Mouse (Mus musculus): ENCODE results near the gene Dlg1. TPM values are rescaled to one million over a fixed set of nuclear protein-coding genes. Genes with fewer than 3 reads are reported as not detected.

Gene Dlg1
- polyA plus RNA-seq, 1 experiment from 2014 or later: 27.5 TPM

DNA sequence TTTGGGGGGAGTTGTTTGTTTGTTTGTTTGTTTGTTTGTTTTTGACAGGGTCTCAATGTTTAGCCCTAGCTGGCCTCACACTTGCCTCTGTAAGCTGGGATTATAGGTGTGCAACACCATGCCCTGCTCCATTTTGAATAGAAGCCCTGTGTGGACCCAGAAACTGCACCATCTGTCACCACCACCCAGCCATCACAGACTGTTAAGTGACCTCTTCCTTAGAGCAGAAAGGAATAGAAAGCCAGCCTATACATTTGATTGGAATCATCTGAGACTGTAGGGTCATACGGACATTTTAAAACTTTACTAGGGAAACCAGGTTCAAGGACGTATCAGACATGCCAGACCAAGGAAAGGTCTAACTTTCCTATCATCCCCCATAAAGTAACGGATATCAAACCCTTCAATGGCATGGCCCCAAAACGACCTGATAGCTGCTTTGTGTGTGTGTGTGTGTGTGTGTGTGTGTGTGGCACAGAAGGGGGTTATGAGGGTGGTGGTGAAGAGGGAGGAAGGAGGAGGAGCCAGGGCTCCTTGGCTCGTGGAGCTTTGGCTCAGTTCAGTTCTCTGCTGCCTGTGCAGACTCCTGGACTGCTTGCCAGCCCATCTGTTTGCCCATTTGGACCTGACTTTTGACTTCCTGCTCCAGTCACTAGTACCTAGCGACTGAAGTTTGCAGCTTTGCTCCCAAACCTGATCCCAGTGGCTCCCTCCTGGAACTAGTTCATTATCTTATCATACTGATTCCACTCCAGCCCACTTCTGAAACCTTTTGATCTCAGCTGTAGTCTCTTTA, 4.5 kb upstream of the Dlg1 start:
- WGBS: 64% methylated on average over 6 of the region's 6 CpGs
- Histone ChIP-seq H3K4me1 (peaks cover 17% of the 10 kb centered on the region), H3K27me3 (replicated peaks; ENCODE audit: low read depth, poor library complexity, severe bottlenecking) (0 out of 2 replicates have a peak, but pooled peaks cover 19% of the 10 kb centered on the region), H3K36me3 (replicated peaks) (no peaks in the 10 kb centered on the region), H3K4me3 (no peak overlapping the region), H3K27ac (replicated peaks) (no peak overlapping the region), H3K9me3 (no peaks in the 10 kb centered on the region)
- no peak for DNase-seq (ENCODE audit: low spot score)

DNA sequence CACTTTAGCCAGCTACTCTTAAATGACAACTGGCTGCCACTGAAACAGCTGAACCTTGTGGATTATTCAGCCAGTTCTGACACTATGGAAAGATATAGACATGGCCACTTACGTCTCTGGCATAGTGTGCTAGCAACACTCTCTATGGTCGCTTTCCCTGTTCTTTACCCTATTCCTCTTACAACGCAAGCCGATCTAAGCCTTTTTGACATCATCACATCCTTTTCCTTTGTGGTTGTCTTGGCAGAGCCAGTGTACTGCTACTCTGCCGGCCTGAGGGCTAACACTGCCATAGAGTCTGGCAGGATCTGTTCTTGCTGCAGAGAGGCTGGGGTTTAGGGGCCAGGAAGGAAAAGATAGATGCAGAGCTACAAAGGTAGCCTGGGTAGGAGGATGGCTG, 3.8 kb upstream of the Dlg1 start:
- no peak overlapping the region for H3K27ac ChIP-seq (replicated peaks)
- H3K4me1 ChIP-seq: peaks cover 14% of the 10 kb centered on the region
- H3K36me3 ChIP-seq (replicated peaks): no peaks in the 10 kb centered on the region
- H3K27me3 ChIP-seq (replicated peaks; ENCODE audit: low read depth, poor library complexity, severe bottlenecking): 0 out of 2 replicates have a peak, but pooled peaks cover 19% of the 10 kb centered on the region
- H3K9me3 ChIP-seq: no peaks in the 10 kb centered on the region
- WGBS: 68% methylated on average over 5 of the region's 5 CpGs
- DNase-seq (ENCODE audit: low spot score): no peak
- H3K4me3 ChIP-seq: no peak overlapping the region

GRCm38 (mm10) chr16:31662556-31663378, 476 bp upstream of the Dlg1 start:
- Histone ChIP-seq H3K27me3 (replicated peaks; ENCODE audit: low read depth, poor library complexity, severe bottlenecking) (0 out of 2 replicates have a peak, but pooled peaks cover 19% of the 10 kb centered on the region), H3K9me3 (no peaks in the 10 kb centered on the region), H3K4me1 (peaks cover 36% of the 10 kb centered on the region), H3K27ac (replicated peaks) (peak overlapping the region; percentile 99), H3K4me3 (peak overlapping the region; percentile 96), H3K36me3 (replicated peaks) (peaks cover 26% of the 10 kb centered on the region)
- peak; percentile 25 for DNase-seq (ENCODE audit: low spot score)
- 14% methylated on average over 22 of the region's 22 CpGs for WGBS

DNA sequence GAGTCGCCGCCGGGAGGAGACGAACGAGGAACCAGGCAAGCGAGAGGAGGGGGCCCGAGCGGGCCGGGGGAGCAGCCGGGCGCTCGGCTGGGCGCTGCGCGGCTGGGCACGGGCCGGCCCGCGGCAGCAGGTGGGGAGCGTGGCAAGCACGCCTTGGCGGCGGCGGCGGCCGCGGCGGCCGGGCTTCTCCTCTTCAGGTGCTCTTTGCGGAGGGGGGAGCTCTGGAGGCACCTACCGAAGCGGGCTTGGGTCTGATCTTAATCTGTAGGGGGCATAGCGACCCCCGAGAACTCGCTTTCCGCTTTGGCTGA, 999 bp downstream of the Dlg1 start:
- Histone ChIP-seq H3K27me3 (replicated peaks; ENCODE audit: low read depth, poor library complexity, severe bottlenecking) (0 out of 2 replicates have a peak, but pooled peaks cover 17% of the 10 kb centered on the region), H3K4me1 (peaks cover 32% of the 10 kb centered on the region), H3K9me3 (no peaks in the 10 kb centered on the region), H3K27ac (replicated peaks) (peak overlapping the region; percentile 99), H3K4me3 (peak overlapping the region; percentile 96), H3K36me3 (replicated peaks) (peaks cover 39% of the 10 kb centered on the region)
- DNase-seq (ENCODE audit: low spot score): no peak
- under 1% methylated on average over 36 of the region's 36 CpGs for WGBS

- DNase-seq (ENCODE audit: low spot score): no peak
- 0 out of 2 replicates have a peak, but pooled peaks cover 3% of the 10 kb centered on the region for H3K4me1 ChIP-seq
- H3K36me3 ChIP-seq (replicated peaks): peaks cover 66% of the 10 kb centered on the region
- no peaks in the 10 kb centered on the region for H3K27me3 ChIP-seq (replicated peaks; ENCODE audit: low read depth, poor library complexity, severe bottlenecking)
- no peak overlapping the region for H3K27ac ChIP-seq (replicated peaks)
- H3K9me3 ChIP-seq: no peaks in the 10 kb centered on the region
- 89% methylated on average over 1 of the region's 1 CpGs for WGBS
- H3K4me3 ChIP-seq: no peak overlapping the region
Observed at GRCm38 (mm10) chr16:31672202-31672601, 9.0 kb downstream of the Dlg1 start.

GRCm38 (mm10) chr16:31677463-31677862, 14.2 kb downstream of the Dlg1 start:
- H3K4me1 ChIP-seq: 0 out of 2 replicates have a peak, but pooled peaks cover 3% of the 10 kb centered on the region
- no peak overlapping the region for H3K27ac ChIP-seq (replicated peaks)
- H3K27me3 ChIP-seq (replicated peaks; ENCODE audit: low read depth, poor library complexity, severe bottlenecking): no peaks in the 10 kb centered on the region
- no peak overlapping the region for H3K4me3 ChIP-seq
- WGBS: 92% methylated on average over 4 of the region's 4 CpGs
- peaks cover 37% of the 10 kb centered on the region for H3K36me3 ChIP-seq (replicated peaks)
- H3K9me3 ChIP-seq: no peaks in the 10 kb centered on the region
- no peak for DNase-seq (ENCODE audit: low spot score)

GRCm38 (mm10) chr16:31682291-31682690, 19.0 kb downstream of the Dlg1 start:
- WGBS: 97% methylated on average over 6 of the region's 6 CpGs

GRCm38 (mm10) chr16:31683670-31684430, 20.6 kb downstream of the Dlg1 start:
- no peaks in the 10 kb centered on the region for H3K4me1 ChIP-seq
- WGBS: 93% methylated on average over 9 of the region's 9 CpGs
- no peak for DNase-seq (ENCODE audit: low spot score)
- no peaks in the 10 kb centered on the region for H3K27me3 ChIP-seq (replicated peaks; ENCODE audit: low read depth, poor library complexity, severe bottlenecking)
- peaks cover 46% of the 10 kb centered on the region for H3K36me3 ChIP-seq (replicated peaks)
- H3K27ac ChIP-seq (replicated peaks): no peak overlapping the region
- no peaks in the 10 kb centered on the region for H3K9me3 ChIP-seq
- H3K4me3 ChIP-seq: no peak overlapping the region

More at GRCm38 (mm10) chr16:31682291-31682690, 19.0 kb downstream of the Dlg1 start:
- Histone ChIP-seq H3K4me3 (no peak overlapping the region), H3K36me3 (replicated peaks) (peaks cover 56% of the 10 kb centered on the region), H3K4me1 (no peaks in the 10 kb centered on the region), H3K27ac (replicated peaks) (no peak overlapping the region), H3K9me3 (no peaks in the 10 kb centered on the region), H3K27me3 (replicated peaks; ENCODE audit: low read depth, poor library complexity, severe bottlenecking) (no peaks in the 10 kb centered on the region)
- no peak for DNase-seq (ENCODE audit: low spot score)

DNA sequence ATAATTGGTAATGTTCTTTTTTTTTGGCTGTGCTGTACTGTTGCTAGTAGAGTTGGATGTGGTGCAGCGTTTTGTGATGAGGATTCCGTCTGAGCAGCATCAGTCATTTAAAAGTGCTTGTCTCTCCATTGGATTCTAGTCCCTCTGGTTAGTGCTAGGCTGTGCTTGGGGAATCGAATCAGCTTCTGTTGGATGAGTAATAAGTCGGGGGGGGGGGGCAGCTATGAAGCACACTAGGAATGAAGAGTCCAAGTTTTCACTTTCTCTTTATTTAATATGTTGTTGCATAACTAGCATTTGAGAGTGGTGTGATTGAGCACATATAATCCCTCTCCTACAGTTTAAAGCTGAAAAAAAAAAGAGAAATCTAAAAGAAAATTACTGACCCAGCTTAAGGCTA, 21.5 kb downstream of the Dlg1 start:
- H3K36me3 ChIP-seq (replicated peaks): peaks cover 45% of the 10 kb centered on the region
- 91% methylated on average over 4 of the region's 4 CpGs for WGBS
- H3K27me3 ChIP-seq (replicated peaks; ENCODE audit: low read depth, poor library complexity, severe bottlenecking): no peaks in the 10 kb centered on the region
- DNase-seq (ENCODE audit: low spot score): no peak
- no peak overlapping the region for H3K27ac ChIP-seq (replicated peaks)
- H3K4me1 ChIP-seq: no peaks in the 10 kb centered on the region
- H3K9me3 ChIP-seq: no peaks in the 10 kb centered on the region
- H3K4me3 ChIP-seq: no peak overlapping the region

DNA sequence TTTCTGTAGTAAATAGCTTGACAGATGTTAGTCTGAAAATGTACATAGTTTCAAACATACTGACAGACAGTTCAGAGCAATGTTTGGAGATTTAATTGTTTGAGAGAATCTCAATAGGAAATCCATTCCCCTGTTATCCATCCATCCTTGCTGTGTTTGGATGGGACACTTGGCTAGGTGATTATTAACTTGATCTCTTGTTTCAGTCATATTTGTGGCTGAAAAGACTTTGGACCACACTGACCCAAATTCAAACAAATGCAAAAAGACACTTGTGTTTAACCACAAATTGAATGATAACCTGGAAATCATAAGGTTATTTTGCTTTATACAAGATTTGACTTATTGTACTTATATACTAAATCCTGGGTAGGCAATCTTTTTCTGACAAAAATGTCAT, 24.5 kb downstream of the Dlg1 start:
- H3K4me1 ChIP-seq: no peaks in the 10 kb centered on the region
- no peak overlapping the region for H3K4me3 ChIP-seq
- no peak overlapping the region for H3K27ac ChIP-seq (replicated peaks)
- no peaks in the 10 kb centered on the region for H3K27me3 ChIP-seq (replicated peaks; ENCODE audit: low read depth, poor library complexity, severe bottlenecking)
- no peak for DNase-seq (ENCODE audit: low spot score)
- H3K9me3 ChIP-seq: no peaks in the 10 kb centered on the region
- peaks cover 42% of the 10 kb centered on the region for H3K36me3 ChIP-seq (replicated peaks)

DNA sequence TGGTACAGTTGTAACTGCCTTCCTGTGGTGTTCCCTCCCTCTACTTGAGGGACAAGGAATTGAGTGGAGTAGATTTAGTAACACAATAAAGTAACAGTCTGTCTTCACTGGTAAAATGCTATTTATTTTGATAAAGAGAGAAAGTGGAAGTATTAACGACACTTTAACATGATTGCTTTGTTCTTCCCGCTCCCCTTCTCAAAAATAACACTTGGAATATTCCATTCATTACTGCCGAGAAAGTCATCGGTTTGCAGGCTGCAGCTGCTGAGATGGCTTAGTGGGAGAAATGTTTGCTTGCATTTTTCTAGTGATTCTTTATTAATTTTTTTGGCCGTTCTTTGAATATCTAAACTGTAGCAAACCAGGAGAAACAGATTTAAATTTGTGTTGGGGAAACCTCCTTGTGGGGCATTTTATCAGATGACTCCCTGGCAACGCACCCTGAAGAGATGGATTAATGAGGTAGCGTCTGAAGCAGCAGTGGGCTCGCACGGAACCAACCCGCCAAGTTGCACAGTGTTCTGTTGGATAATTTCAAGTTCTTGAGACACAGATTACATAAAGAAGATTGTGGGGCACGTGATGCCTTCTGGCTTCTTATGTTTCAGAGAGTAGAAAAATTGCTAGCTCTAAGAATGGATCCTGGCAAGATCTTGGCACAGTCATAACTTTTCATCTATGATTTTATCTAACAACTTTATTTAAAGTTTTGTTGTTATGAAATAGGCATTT, 32.2 kb downstream of the Dlg1 start:
- Histone ChIP-seq H3K36me3 (replicated peaks) (no peaks in the 10 kb centered on the region), H3K27ac (replicated peaks) (no peak overlapping the region), H3K4me1 (0 out of 2 replicates have a peak, but pooled peaks cover 8% of the 10 kb centered on the region), H3K4me3 (no peak overlapping the region), H3K27me3 (replicated peaks; ENCODE audit: low read depth, poor library complexity, severe bottlenecking) (no peaks in the 10 kb centered on the region), H3K9me3 (no peaks in the 10 kb centered on the region)
- WGBS: 82% methylated on average over 11 of the region's 11 CpGs
- DNase-seq (ENCODE audit: low spot score): no peak

GRCm38 (mm10) chr16:31696367-31696766, 33.1 kb downstream of the Dlg1 start:
- no peaks in the 10 kb centered on the region for H3K9me3 ChIP-seq
- WGBS: 67% methylated on average over 6 of the region's 6 CpGs

More at GRCm38 (mm10) chr16:31696367-31696766, 33.1 kb downstream of the Dlg1 start:
- Histone ChIP-seq H3K4me1 (0 out of 2 replicates have a peak, but pooled peaks cover 8% of the 10 kb centered on the region), H3K27ac (replicated peaks) (no peak overlapping the region), H3K36me3 (replicated peaks) (no peaks in the 10 kb centered on the region), H3K4me3 (no peak overlapping the region), H3K27me3 (replicated peaks; ENCODE audit: low read depth, poor library complexity, severe bottlenecking) (no peaks in the 10 kb centered on the region)
- DNase-seq (ENCODE audit: low spot score): no peak
